Mouse (Mus musculus): ENCODE results near the gene Cdkn2d.

- TF ChIP-seq CTCF (IDR thresholded peaks at IDR 0.05) (no peak), EP300 (IDR thresholded peaks at IDR 0.05) (no peak)
These were observed 7.8 kb upstream of the Cdkn2d start for GRCm38 (mm10) chr9:21299014-21299413.

All from lung, postnatal 0 days (tissue).